Mouse (Mus musculus) testis, adult 2 months (tissue): ENCODE results near the gene Nob1.

Source experiments
- CTCF ChIP-seq: fragments of 200-500 bp; IDR thresholded peaks from 2 replicates; pipeline ENCODE4 v1.5.1; 2012; ENCODE audit warnings: low read depth, mild to moderate bottlenecking, inconsistent platforms, low read length, moderate library complexity; ENCODE audit not compliant: control insufficient read depth, insufficient read depth, insufficient replicate concordance
- POLR2A ChIP-seq: fragments of 200-500 bp; IDR thresholded peaks from 2 replicates; pipeline ENCODE4 v1.6.1; 2012; ENCODE audit warnings: low read depth, mild to moderate bottlenecking, inconsistent platforms, low read length, moderate library complexity; ENCODE audit not compliant: control insufficient read depth

DNA sequence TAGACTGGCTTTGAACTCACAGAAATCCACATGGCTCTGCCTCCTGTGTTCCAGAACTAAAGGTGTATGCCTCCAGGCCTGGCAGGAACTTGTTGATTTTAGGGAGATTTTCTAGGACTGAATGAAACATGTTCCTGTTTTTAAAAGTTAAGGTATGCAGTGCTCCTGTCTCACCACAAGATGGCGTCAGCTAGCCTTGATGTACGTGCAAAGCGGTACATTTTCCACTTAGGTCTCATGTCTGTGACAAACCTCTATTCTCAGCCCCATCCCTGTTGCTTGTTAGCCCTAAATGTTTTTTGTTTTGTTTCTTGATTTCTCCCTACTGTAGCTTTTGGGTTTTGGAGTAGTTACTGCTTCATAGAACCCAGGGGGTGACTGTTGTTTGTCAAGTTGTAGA lies 30.4 kb upstream of the Nob1 start:
- TF ChIP-seq POLR2A (no peak), CTCF (no peak)
